Mouse (Mus musculus) CH12.LX (cell line): ENCODE results near the gene Ntm. TPM values are rescaled to one million over a fixed set of nuclear protein-coding genes. Genes with fewer than 3 reads are reported as not detected.

ENCODE experiments used
- DNase-seq: peaks from one replicate; pipeline ENCODE4 v3.0.0-alpha.2; 2013; ENCODE audit errors: extremely low read depth
- H3K27ac ChIP-seq: 2 replicates; pipeline ENCODE4 v1.5.1; 2012; ENCODE audit warnings: low read depth, mild to moderate bottlenecking, control low read depth, moderate library complexity; ENCODE audit not compliant: insufficient read depth
- H3K27me3 ChIP-seq: replicated peaks from 2 replicates; pipeline ENCODE3; 2012; ENCODE audit warnings: inconsistent platforms
- H3K36me3 ChIP-seq, 2 experiments: replicated peaks in 1 of 2; 2 replicates each; pipeline versions ENCODE3 to v1.6.1; 2012; ENCODE audit warnings: inconsistent platforms in 1 of 2, low read length in 1 of 2, mild to moderate bottlenecking in 1 of 2, mixed read lengths in 1 of 2, moderate library complexity in 1 of 2; ENCODE audit not compliant: control insufficient read depth in 1 of 2, insufficient read depth in 1 of 2
- H3K4me1 ChIP-seq, 2 experiments: 2 replicates each; pipeline ENCODE4 v1.6.1; 2012; ENCODE audit warnings: inconsistent platforms in 1 of 2, moderate library complexity in 1 of 2; ENCODE audit not compliant: insufficient read depth in 2 of 2, control insufficient read depth in 1 of 2
- H3K4me2 ChIP-seq: 2 replicates; pipeline ENCODE4 v1.6.1; 2012; ENCODE audit warnings: low read depth, mild to moderate bottlenecking, control low read depth; ENCODE audit not compliant: poor library complexity, insufficient read depth, severe bottlenecking
- H3K4me3 ChIP-seq, 3 experiments: fragments of 150-350 bp in 1 of 3; sonication (generic) in 1 of 3; replicated peaks in 1 of 3; 2 replicates each; pipeline versions ENCODE3 to v1.5.1; 2011 to 2012; ENCODE audit warnings: low read depth in 2 of 3, low read length in 2 of 3, mild to moderate bottlenecking in 2 of 3, moderate library complexity in 2 of 3, control low read depth in 1 of 3, improper control_type of control experiment in 1 of 3, inconsistent platforms in 1 of 3, mixed read lengths in 1 of 3; ENCODE audit not compliant: poor library complexity in 1 of 3
- H3K79me2 ChIP-seq: replicated peaks from 2 replicates; pipeline ENCODE4 v1.6.1; 2012; ENCODE audit warnings: mild to moderate bottlenecking, moderate library complexity; ENCODE audit not compliant: control insufficient read depth, poor library complexity, insufficient read depth, severe bottlenecking; ENCODE audit errors: extremely low read depth
- H3K9ac ChIP-seq: 2 replicates; pipeline ENCODE4 v1.6.1; 2012; ENCODE audit warnings: low read depth, mild to moderate bottlenecking, control low read depth, moderate library complexity; ENCODE audit not compliant: insufficient read depth
- H3K9me3 ChIP-seq: replicated peaks from 2 replicates; pipeline ENCODE3; 2012; ENCODE audit warnings: low read length, inconsistent platforms, mixed read lengths
- CHD1 ChIP-seq: IDR thresholded peaks from 2 replicates; pipeline ENCODE4 v1.6.1; 2012; ENCODE audit warnings: low read depth, low read length, improper control_type of control experiment, inconsistent platforms
- E2F4 ChIP-seq: IDR thresholded peaks from 2 replicates; pipeline ENCODE4 v1.6.1; 2011; ENCODE audit warnings: low read depth, low read length, improper control_type of control experiment; ENCODE audit not compliant: insufficient replicate concordance
- ELF1 ChIP-seq: IDR thresholded peaks from 2 replicates; pipeline ENCODE4 v1.6.1; 2014; ENCODE audit warnings: low read depth, mild to moderate bottlenecking, inconsistent platforms, low read length, improper control_type of control experiment
- EP300 ChIP-seq: IDR thresholded peaks from 2 replicates; pipeline ENCODE4 v1.6.1; 2011; ENCODE audit warnings: low read length, improper control_type of control experiment
- HCFC1 ChIP-seq: IDR thresholded peaks from 2 replicates; pipeline ENCODE4 v1.6.1; 2012; ENCODE audit warnings: low read depth, mild to moderate bottlenecking, inconsistent platforms, low read length, improper control_type of control experiment
- IRF4 ChIP-seq: IDR thresholded peaks from 2 replicates; pipeline ENCODE4 v1.6.1; 2014; ENCODE audit warnings: low read depth, mild to moderate bottlenecking, inconsistent platforms, low read length, improper control_type of control experiment
- KAT2A ChIP-seq: IDR thresholded peaks from 2 replicates; pipeline ENCODE4 v1.6.1; 2012; ENCODE audit warnings: low read length, improper control_type of control experiment, inconsistent platforms; ENCODE audit not compliant: insufficient replicate concordance
- MAFK ChIP-seq: IDR thresholded peaks from 2 replicates; pipeline ENCODE4 v1.6.1; 2011; ENCODE audit warnings: low read length, improper control_type of control experiment; ENCODE audit not compliant: insufficient replicate concordance
- MAZ ChIP-seq: IDR thresholded peaks from 2 replicates; pipeline ENCODE4 v1.6.1; 2012; ENCODE audit warnings: low read depth, mild to moderate bottlenecking, inconsistent platforms, low read length, improper control_type of control experiment, moderate library complexity
- MXI1 ChIP-seq: IDR thresholded peaks from 2 replicates; pipeline ENCODE4 v1.6.1; 2011; ENCODE audit warnings: mild to moderate bottlenecking, low read depth, low read length, improper control_type of control experiment
- MYC ChIP-seq: IDR thresholded peaks from 2 replicates; pipeline ENCODE4 v1.6.1; 2011; ENCODE audit warnings: low read depth, mild to moderate bottlenecking, improper control_type of control experiment, low read length
- NELFE ChIP-seq: IDR thresholded peaks from 2 replicates; pipeline ENCODE4 v1.6.1; 2011; ENCODE audit warnings: low read depth, low read length, improper control_type of control experiment
- NRF1 ChIP-seq: IDR thresholded peaks from 2 replicates; pipeline ENCODE4 v1.6.1; 2014; ENCODE audit warnings: low read depth, mild to moderate bottlenecking, inconsistent platforms, low read length, improper control_type of control experiment, moderate library complexity
- PAX5 ChIP-seq: IDR thresholded peaks from 2 replicates; pipeline ENCODE4 v1.6.1; 2012; ENCODE audit warnings: low read length, inconsistent platforms, mixed read lengths
- POLR2A ChIP-seq: IDR thresholded peaks from 2 replicates; pipeline ENCODE4 v1.6.1; 2011; ENCODE audit warnings: low read depth, mild to moderate bottlenecking, improper control_type of control experiment, low read length
- RAD21 ChIP-seq: IDR thresholded peaks from 2 replicates; pipeline ENCODE4 v1.6.1; 2011; ENCODE audit warnings: low read depth, mild to moderate bottlenecking, low read length, improper control_type of control experiment, moderate library complexity
- SIN3A ChIP-seq: IDR thresholded peaks from 2 replicates; pipeline ENCODE4 v1.6.1; 2012; ENCODE audit warnings: low read length, improper control_type of control experiment, inconsistent platforms
- SMC3 ChIP-seq: IDR thresholded peaks from 2 replicates; pipeline ENCODE4 v1.6.1; 2011; ENCODE audit warnings: low read depth, low read length, improper control_type of control experiment
- TBP ChIP-seq: conservative IDR thresholded peaks from 2 replicates; pipeline ENCODE4 v1.6.1; 2011; ENCODE audit warnings: low read depth, low read length, improper control_type of control experiment
- TCF12 ChIP-seq: IDR thresholded peaks from 2 replicates; pipeline ENCODE4 v1.6.1; 2014; ENCODE audit warnings: low read depth, mild to moderate bottlenecking, inconsistent platforms, low read length, improper control_type of control experiment
- UBTF ChIP-seq: IDR thresholded peaks from 2 replicates; pipeline ENCODE4 v1.6.1; 2012; ENCODE audit warnings: low read depth, mild to moderate bottlenecking, inconsistent platforms, low read length, improper control_type of control experiment, moderate library complexity
- ZC3H11A ChIP-seq: IDR thresholded peaks from 2 replicates; pipeline ENCODE4 v1.6.1; 2012; ENCODE audit warnings: low read depth, mild to moderate bottlenecking, inconsistent platforms, low read length, improper control_type of control experiment
- ZMIZ1 ChIP-seq: IDR thresholded peaks from 2 replicates; pipeline ENCODE4 v1.6.1; 2012; ENCODE audit warnings: low read depth, mild to moderate bottlenecking, inconsistent platforms, low read length, improper control_type of control experiment
- ZNF384 ChIP-seq: IDR thresholded peaks from 2 replicates; pipeline ENCODE4 v1.6.1; 2012; ENCODE audit warnings: low read depth, low read length, improper control_type of control experiment, inconsistent platforms
- dilution Hi-C: fragments of 300-500 bp; cut with MboI; formaldehyde crosslinking; loops from 2 replicates; pipeline ENCODE4 v1.14.3; 2020; ENCODE audit warnings: low sequenced_read_pairs; ENCODE audit not compliant: extremely low pct_unique_long_range_greater_than_20kb, extremely low pct_ligation_motif_present
- in situ Hi-C: fragments of 300-500 bp; cut with MboI; formaldehyde crosslinking; loops from 3 replicates; pipeline ENCODE4 v1.14.3; 2019; ENCODE audit warnings: low sequenced_read_pairs, low pct_ligation_motif_present, low pct_unique_long_range_greater_than_20kb, mixed read lengths
- polyA plus RNA-seq: library from polyadenylated mRNA; unstranded; fragments of >175 nt; gene quantifications from 2 replicates; pipeline ENCODE4 v1.2.1, GENCODE M21; 2012; ENCODE audit warnings: low read depth; ENCODE audit not compliant: insufficient read length
- total RNA-seq, 2 experiments: library from RNA; depleted of rRNA; stranded (reverse); fragments of 300-350 nt in 1 of 2; fragments of >200 nt in 1 of 2; gene quantifications; 2 replicates each; pipeline ENCODE4 v1.2.3; 2012 to 2014

Gene Ntm
- total and polyA plus RNA-seq, 3 experiments: not detected

GRCm38 (mm10) chr9:29771870-29772269 is 191.1 kb downstream of the Ntm start:
- H3K79me2 ChIP-seq: no peaks in the 10 kb centered on the region
- no peaks in the 10 kb centered on the region for H3K36me3 ChIP-seq
- dilution Hi-C loops: no loop called here
- no peak overlapping the region for H3K4me3 ChIP-seq
- TF ChIP-seq TCF12 (no peak), HCFC1 (no peak), MXI1 (no peak), MAZ (no peak), ZC3H11A (no peak), ZNF384 (no peak), CHD1 (no peak), ELF1 (no peak), NELFE (no peak)
- no peak overlapping the region for H3K4me2 ChIP-seq
- no peaks in the 10 kb centered on the region for H3K4me1 ChIP-seq
- H3K27ac ChIP-seq: no peak overlapping the region
- H3K27me3 ChIP-seq: no peaks in the 10 kb centered on the region
- in situ Hi-C loops: no loop called here
- H3K9me3 ChIP-seq: peaks cover 75% of the 10 kb centered on the region
- DNase-seq: no peak
- H3K9ac ChIP-seq: no peak overlapping the region

GRCm38 (mm10) chr9:29771071-29771785 is 191.7 kb downstream of the Ntm start:
- Histone ChIP-seq H3K4me3 (no peak overlapping the region), H3K36me3 (no peaks in the 10 kb centered on the region), H3K4me2 (no peak overlapping the region), H3K4me1 (no peaks in the 10 kb centered on the region), H3K27me3 (no peaks in the 10 kb centered on the region), H3K9me3 (peaks cover 74% of the 10 kb centered on the region), H3K9ac (no peak overlapping the region), H3K79me2 (no peaks in the 10 kb centered on the region), H3K27ac (no peak overlapping the region)
- DNase-seq: no peak
- dilution Hi-C loops: no loop called here
- in situ Hi-C loops: no loop called here
- TF ChIP-seq POLR2A: no peak

- Histone ChIP-seq H3K27me3 (no peaks in the 10 kb centered on the region), H3K9me3 (peaks cover 78% of the 10 kb centered on the region), H3K4me1 (no peaks in the 10 kb centered on the region), H3K79me2 (no peaks in the 10 kb centered on the region), H3K27ac (no peak overlapping the region), H3K4me2 (no peak overlapping the region), H3K9ac (no peak overlapping the region), H3K4me3 (no peak overlapping the region), H3K36me3 (no peaks in the 10 kb centered on the region)
- TF ChIP-seq KAT2A (no peak), IRF4 (no peak), ZNF384 (no peak), MAFK (no peak), UBTF (no peak), SIN3A (no peak), ELF1 (no peak), ZMIZ1 (no peak), SMC3 (no peak), EP300 (no peak), NRF1 (no peak), PAX5 (no peak), RAD21 (no peak), MYC (no peak), E2F4 (no peak), TBP (no peak)
- dilution Hi-C loops (no loop called here), in situ Hi-C loops (no loop called here)
- DNase-seq: no peak
These were observed 193.6 kb downstream of the Ntm start for GRCm38 (mm10) chr9:29769361-29769760.
